Mouse (Mus musculus) testis, postnatal 10 days (tissue): ENCODE results near the gene Nudt13.

Experiments used
- DNase-seq: peaks from one replicate; pipeline ENCODE4 v3.0.0; 2021; ENCODE audit warnings: low spot score

The Nudt13 gene

GRCm38 (mm10) chr14:20340149-20340548 lies 45.7 kb downstream of the Nudt13 start:
- DNase-seq, result peak; percentile 48

- DNase-seq, result no peak
Measured at GRCm38 (mm10) chr14:20340866-20341265, 46.4 kb downstream of the Nudt13 start.

- no peak for DNase-seq
Measured at GRCm38 (mm10) chr14:20345885-20346284, 51.4 kb downstream of the Nudt13 start.

- DNase-seq, result no peak
Measured at GRCm38 (mm10) chr14:20347441-20347990, 53.0 kb downstream of the Nudt13 start.

- DNase-seq, result peak; percentile 89
Measured at GRCm38 (mm10) chr14:20347991-20348541, 53.6 kb downstream of the Nudt13 start, which contains the start of the genes Ecd and Fam149b. TSS of gene Ecd (minus strand) at chr14:20348121. TSS of gene Fam149b (plus strand) at chr14:20348162.

GRCm38 (mm10) chr14:20363230-20363629 lies 68.7 kb downstream of the Nudt13 start:
- DNase-seq, result no peak
